Mouse (Mus musculus): Measurements from ENCODE around the gene Rassf7. TPM values are rescaled to one million over a fixed set of nuclear protein-coding genes. Genes with fewer than 3 reads are reported as not detected.

Gene Rassf7
- polyA plus RNA-seq (2012; rRNA removed) = 60.9 and 68.6 TPM in 2 replicates

- DNase-seq (ENCODE audit: low read depth) = peak; percentile 89
Measured at GRCm38 (mm10) chr7:141215101-141215879, at the start of gene Rassf7. TSS of gene Rassf7 (plus strand) at chr7:141215860.

GRCm38 (mm10) chr7:141167901-141168517 is 47.7 kb upstream of the Rassf7 start:
- no peak for DNase-seq (ENCODE audit: low read depth)

- no peak for DNase-seq (ENCODE audit: low read depth)
Measured at GRCm38 (mm10) chr7:141168518-141168953, 47.1 kb upstream of the Rassf7 start.

- DNase-seq (ENCODE audit: low read depth) = no peak
Measured at GRCm38 (mm10) chr7:141169300-141169699, 46.4 kb upstream of the Rassf7 start.

- no peak for DNase-seq (ENCODE audit: low read depth)
Measured at GRCm38 (mm10) chr7:141169866-141170265, 45.8 kb upstream of the Rassf7 start.

GRCm38 (mm10) chr7:141172116-141173006 is 43.3 kb upstream of the Rassf7 start, which contains the start of gene Rnh1:
TSS of gene Rnh1 (minus strand) at chr7:141172857.
- no peak for DNase-seq (ENCODE audit: low read depth)

GRCm38 (mm10) chr7:141173323-141173850 is 42.3 kb upstream of the Rassf7 start:
- no peak for DNase-seq (ENCODE audit: low read depth)

- no peak for DNase-seq (ENCODE audit: low read depth)
Measured at GRCm38 (mm10) chr7:141175068-141175467, 40.6 kb upstream of the Rassf7 start.

GRCm38 (mm10) chr7:141176173-141176572 is 39.5 kb upstream of the Rassf7 start:
- DNase-seq (ENCODE audit: low read depth) = no peak

- no peak for DNase-seq (ENCODE audit: low read depth)
Measured at GRCm38 (mm10) chr7:141188194-141188593, 27.5 kb upstream of the Rassf7 start.

GRCm38 (mm10) chr7:141188733-141189132 is 26.9 kb upstream of the Rassf7 start:
- no peak for DNase-seq (ENCODE audit: low read depth)

GRCm38 (mm10) chr7:141190220-141190619 is 25.4 kb upstream of the Rassf7 start:
- no peak for DNase-seq (ENCODE audit: low read depth)

GRCm38 (mm10) chr7:141191036-141191435 is 24.6 kb upstream of the Rassf7 start:
- DNase-seq (ENCODE audit: low read depth) = no peak

GRCm38 (mm10) chr7:141191796-141192685 is 23.6 kb upstream of the Rassf7 start:
- no peak for DNase-seq (ENCODE audit: low read depth)

GRCm38 (mm10) chr7:141192776-141193347 is 22.8 kb upstream of the Rassf7 start:
- DNase-seq (ENCODE audit: low read depth) = no peak

- no peak for DNase-seq (ENCODE audit: low read depth)
Measured at GRCm38 (mm10) chr7:141193348-141193856, 22.3 kb upstream of the Rassf7 start.

GRCm38 (mm10) chr7:141193948-141194347 is 21.7 kb upstream of the Rassf7 start, which contains the start of the genes Hras and Lrrc56:
TSS of gene Hras (minus strand) at chr7:141194005.
TSS of gene Lrrc56 (plus strand) at chr7:141194157.
- no peak for DNase-seq (ENCODE audit: low read depth)

- DNase-seq (ENCODE audit: low read depth) = no peak
Measured at GRCm38 (mm10) chr7:141194409-141194808, 21.3 kb upstream of the Rassf7 start.

GRCm38 (mm10) chr7:141194830-141195229 is 20.8 kb upstream of the Rassf7 start:
- no peak for DNase-seq (ENCODE audit: low read depth)

GRCm38 (mm10) chr7:141195754-141196153 is 19.9 kb upstream of the Rassf7 start:
- no peak for DNase-seq (ENCODE audit: low read depth)

All from gonadal fat pad, adult 2 months (tissue).